Mouse (Mus musculus): ENCODE data around the gene Gas2l2. TPM values are rescaled to one million over a fixed set of nuclear protein-coding genes. Genes with fewer than 3 reads are reported as not detected.

The Gas2l2 gene
- polyA plus RNA-seq, 1 experiment from 2014 or later: not detected

- no peaks in the 10 kb centered on the region for H3K36me3 ChIP-seq (ENCODE audit: control insufficient read depth, insufficient read depth)
- H3K27me3 ChIP-seq (ENCODE audit: control insufficient read depth, insufficient read depth, low read depth, low read length): peaks cover 34% of the 10 kb centered on the region
- H3K27ac ChIP-seq (ENCODE audit: low read length): no peak overlapping the region
- H3K4me1 ChIP-seq (ENCODE audit: control insufficient read depth, low read depth, low read length): no peaks in the 10 kb centered on the region
- H3K9me3 ChIP-seq (replicated peaks; ENCODE audit: control insufficient read depth, low read length): no peaks in the 10 kb centered on the region
- WGBS (ENCODE audit: insufficient replicate concordance): 58% methylated on average over 10 of the region's 10 CpGs
- no peak overlapping the region for H3K4me2 ChIP-seq (ENCODE audit: low read depth, low read length)
- H3K4me3 ChIP-seq (ENCODE audit: low read depth, low read length): no peak overlapping the region
- ATAC-seq (ENCODE audit: low read depth): no peak
- no peak overlapping the region for H3K9ac ChIP-seq (ENCODE audit: low read depth, low read length)
Observed at GRCm38 (mm10) chr11:83461462-83462027, 32.3 kb upstream of the Gas2l2 start.

GRCm38 (mm10) chr11:83457912-83458601 lies 28.8 kb upstream of the Gas2l2 start:
- no peak overlapping the region for H3K4me3 ChIP-seq (ENCODE audit: low read depth, low read length)
- peaks cover 17% of the 10 kb centered on the region for H3K27me3 ChIP-seq (ENCODE audit: control insufficient read depth, insufficient read depth, low read depth, low read length)
- no peak for ATAC-seq (ENCODE audit: low read depth)
- no peak overlapping the region for H3K9ac ChIP-seq (ENCODE audit: low read depth, low read length)
- H3K36me3 ChIP-seq (ENCODE audit: control insufficient read depth, insufficient read depth): no peaks in the 10 kb centered on the region
- H3K27ac ChIP-seq (ENCODE audit: low read length): no peak overlapping the region
- H3K4me2 ChIP-seq (ENCODE audit: low read depth, low read length): no peak overlapping the region
- no peaks in the 10 kb centered on the region for H3K9me3 ChIP-seq (replicated peaks; ENCODE audit: control insufficient read depth, low read length)
- peaks cover 11% of the 10 kb centered on the region for H3K4me1 ChIP-seq (ENCODE audit: control insufficient read depth, low read depth, low read length)
- 65% methylated on average over 9 of the region's 9 CpGs for WGBS (ENCODE audit: insufficient replicate concordance)

GRCm38 (mm10) chr11:83457257-83457656 lies 28.0 kb upstream of the Gas2l2 start:
- Histone ChIP-seq H3K27me3 (ENCODE audit: control insufficient read depth, insufficient read depth, low read depth, low read length) (peaks cover 9% of the 10 kb centered on the region), H3K9me3 (replicated peaks; ENCODE audit: control insufficient read depth, low read length) (no peaks in the 10 kb centered on the region), H3K27ac (ENCODE audit: low read length) (no peak overlapping the region), H3K4me3 (ENCODE audit: low read depth, low read length) (no peak overlapping the region), H3K4me1 (ENCODE audit: control insufficient read depth, low read depth, low read length) (peaks cover 11% of the 10 kb centered on the region), H3K4me2 (ENCODE audit: low read depth, low read length) (no peak overlapping the region), H3K9ac (ENCODE audit: low read depth, low read length) (no peak overlapping the region), H3K36me3 (ENCODE audit: control insufficient read depth, insufficient read depth) (no peaks in the 10 kb centered on the region)
- no peak for ATAC-seq (ENCODE audit: low read depth)
- WGBS (ENCODE audit: insufficient replicate concordance): 37% methylated on average over 7 of the region's 7 CpGs

GRCm38 (mm10) chr11:83455608-83456007 lies 26.4 kb upstream of the Gas2l2 start:
- ATAC-seq (ENCODE audit: low read depth): no peak
- H3K9ac ChIP-seq (ENCODE audit: low read depth, low read length): no peak overlapping the region
- H3K4me3 ChIP-seq (ENCODE audit: low read depth, low read length): no peak overlapping the region
- WGBS (ENCODE audit: insufficient replicate concordance): 41% methylated on average over 3 of the region's 3 CpGs
- no peak overlapping the region for H3K27ac ChIP-seq (ENCODE audit: low read length)
- H3K36me3 ChIP-seq (ENCODE audit: control insufficient read depth, insufficient read depth): no peaks in the 10 kb centered on the region
- H3K27me3 ChIP-seq (ENCODE audit: control insufficient read depth, insufficient read depth, low read depth, low read length): no peaks in the 10 kb centered on the region
- no peaks in the 10 kb centered on the region for H3K9me3 ChIP-seq (replicated peaks; ENCODE audit: control insufficient read depth, low read length)
- H3K4me1 ChIP-seq (ENCODE audit: control insufficient read depth, low read depth, low read length): peaks cover 11% of the 10 kb centered on the region
- H3K4me2 ChIP-seq (ENCODE audit: low read depth, low read length): no peak overlapping the region

- Histone ChIP-seq H3K9ac (ENCODE audit: low read depth, low read length) (no peak overlapping the region), H3K27me3 (ENCODE audit: control insufficient read depth, insufficient read depth, low read depth, low read length) (no peaks in the 10 kb centered on the region), H3K27ac (ENCODE audit: low read length) (no peak overlapping the region), H3K4me1 (ENCODE audit: control insufficient read depth, low read depth, low read length) (peaks cover 11% of the 10 kb centered on the region), H3K4me3 (ENCODE audit: low read depth, low read length) (no peak overlapping the region), H3K36me3 (ENCODE audit: control insufficient read depth, insufficient read depth) (no peaks in the 10 kb centered on the region), H3K9me3 (replicated peaks; ENCODE audit: control insufficient read depth, low read length) (no peaks in the 10 kb centered on the region), H3K4me2 (ENCODE audit: low read depth, low read length) (no peak overlapping the region)
- peak; percentile 50; the same call in 1 of the 2 replicates for ATAC-seq (ENCODE audit: low read depth)
- 4% methylated on average over 4 of the region's 4 CpGs for WGBS (ENCODE audit: insufficient replicate concordance)
Observed at GRCm38 (mm10) chr11:83454548-83454947, 25.3 kb upstream of the Gas2l2 start.

- WGBS (ENCODE audit: insufficient replicate concordance): 75% methylated on average over 10 of the region's 10 CpGs
- Histone ChIP-seq H3K27me3 (ENCODE audit: control insufficient read depth, insufficient read depth, low read depth, low read length) (0 out of 2 replicates have a peak, but pooled peaks cover 5% of the 10 kb centered on the region), H3K4me1 (ENCODE audit: control insufficient read depth, low read depth, low read length) (peaks cover 11% of the 10 kb centered on the region), H3K4me2 (ENCODE audit: low read depth, low read length) (no peak overlapping the region), H3K36me3 (ENCODE audit: control insufficient read depth, insufficient read depth) (no peaks in the 10 kb centered on the region), H3K27ac (ENCODE audit: low read length) (no peak overlapping the region), H3K9ac (ENCODE audit: low read depth, low read length) (no peak overlapping the region), H3K9me3 (replicated peaks; ENCODE audit: control insufficient read depth, low read length) (no peaks in the 10 kb centered on the region), H3K4me3 (ENCODE audit: low read depth, low read length) (no peak overlapping the region)
- no peak for ATAC-seq (ENCODE audit: low read depth)
Observed at GRCm38 (mm10) chr11:83451281-83451680, 22.0 kb upstream of the Gas2l2 start.

GRCm38 (mm10) chr11:83450550-83450949 lies 21.3 kb upstream of the Gas2l2 start:
- peaks cover 11% of the 10 kb centered on the region for H3K4me1 ChIP-seq (ENCODE audit: control insufficient read depth, low read depth, low read length)
- H3K27me3 ChIP-seq (ENCODE audit: control insufficient read depth, insufficient read depth, low read depth, low read length): peaks cover 5% of the 10 kb centered on the region
- 35% methylated on average over 1 of the region's 1 CpGs for WGBS (ENCODE audit: insufficient replicate concordance)
- no peaks in the 10 kb centered on the region for H3K9me3 ChIP-seq (replicated peaks; ENCODE audit: control insufficient read depth, low read length)
- H3K27ac ChIP-seq (ENCODE audit: low read length): no peak overlapping the region
- no peak for ATAC-seq (ENCODE audit: low read depth)
- no peak overlapping the region for H3K4me2 ChIP-seq (ENCODE audit: low read depth, low read length)
- H3K9ac ChIP-seq (ENCODE audit: low read depth, low read length): no peak overlapping the region
- H3K36me3 ChIP-seq (ENCODE audit: control insufficient read depth, insufficient read depth): no peaks in the 10 kb centered on the region
- H3K4me3 ChIP-seq (ENCODE audit: low read depth, low read length): no peak overlapping the region

- Histone ChIP-seq H3K4me3 (ENCODE audit: low read depth, low read length) (no peak overlapping the region), H3K27ac (ENCODE audit: low read length) (no peak overlapping the region), H3K4me1 (ENCODE audit: control insufficient read depth, low read depth, low read length) (peaks cover 4% of the 10 kb centered on the region), H3K27me3 (ENCODE audit: control insufficient read depth, insufficient read depth, low read depth, low read length) (peaks cover 18% of the 10 kb centered on the region), H3K4me2 (ENCODE audit: low read depth, low read length) (no peak overlapping the region), H3K9me3 (replicated peaks; ENCODE audit: control insufficient read depth, low read length) (no peaks in the 10 kb centered on the region), H3K9ac (ENCODE audit: low read depth, low read length) (no peak overlapping the region), H3K36me3 (ENCODE audit: control insufficient read depth, insufficient read depth) (no peaks in the 10 kb centered on the region)
- WGBS (ENCODE audit: insufficient replicate concordance): 33% methylated on average over 4 of the region's 4 CpGs
- ATAC-seq (ENCODE audit: low read depth): no peak
Observed at GRCm38 (mm10) chr11:83449298-83449697, 20.0 kb upstream of the Gas2l2 start.

- H3K27me3 ChIP-seq (ENCODE audit: control insufficient read depth, insufficient read depth, low read depth, low read length): peaks cover 22% of the 10 kb centered on the region
- H3K4me1 ChIP-seq (ENCODE audit: control insufficient read depth, low read depth, low read length): peaks cover 5% of the 10 kb centered on the region; the same call in 1 of the 2 replicates
- no peak overlapping the region for H3K9ac ChIP-seq (ENCODE audit: low read depth, low read length)
- no peak overlapping the region for H3K4me2 ChIP-seq (ENCODE audit: low read depth, low read length)
- H3K36me3 ChIP-seq (ENCODE audit: control insufficient read depth, insufficient read depth): no peaks in the 10 kb centered on the region
- no peaks in the 10 kb centered on the region for H3K9me3 ChIP-seq (replicated peaks; ENCODE audit: control insufficient read depth, low read length)
- no peak overlapping the region for H3K27ac ChIP-seq (ENCODE audit: low read length)
- ATAC-seq (ENCODE audit: low read depth): no peak
- H3K4me3 ChIP-seq (ENCODE audit: low read depth, low read length): no peak overlapping the region
Observed at GRCm38 (mm10) chr11:83448927-83449236, 19.6 kb upstream of the Gas2l2 start.
